Mouse (Mus musculus) kidney, adult 2 months (tissue): ENCODE measurements around the gene Nmnat3.

ENCODE experiments used
- CTCF ChIP-seq: fragments of 200-500 bp; conservative IDR thresholded peaks from 2 replicates; pipeline ENCODE4 v1.5.1; 2011; ENCODE audit warnings: low read depth, mild to moderate bottlenecking, control low read depth, low read length, moderate library complexity, mixed read lengths; ENCODE audit not compliant: insufficient read depth, insufficient read length
- POLR2A ChIP-seq: fragments of 200-500 bp; IDR thresholded peaks from one replicate; pipeline ENCODE4 v1.6.1; 2011; ENCODE audit warnings: low read depth, low read length, control low read depth

DNA sequence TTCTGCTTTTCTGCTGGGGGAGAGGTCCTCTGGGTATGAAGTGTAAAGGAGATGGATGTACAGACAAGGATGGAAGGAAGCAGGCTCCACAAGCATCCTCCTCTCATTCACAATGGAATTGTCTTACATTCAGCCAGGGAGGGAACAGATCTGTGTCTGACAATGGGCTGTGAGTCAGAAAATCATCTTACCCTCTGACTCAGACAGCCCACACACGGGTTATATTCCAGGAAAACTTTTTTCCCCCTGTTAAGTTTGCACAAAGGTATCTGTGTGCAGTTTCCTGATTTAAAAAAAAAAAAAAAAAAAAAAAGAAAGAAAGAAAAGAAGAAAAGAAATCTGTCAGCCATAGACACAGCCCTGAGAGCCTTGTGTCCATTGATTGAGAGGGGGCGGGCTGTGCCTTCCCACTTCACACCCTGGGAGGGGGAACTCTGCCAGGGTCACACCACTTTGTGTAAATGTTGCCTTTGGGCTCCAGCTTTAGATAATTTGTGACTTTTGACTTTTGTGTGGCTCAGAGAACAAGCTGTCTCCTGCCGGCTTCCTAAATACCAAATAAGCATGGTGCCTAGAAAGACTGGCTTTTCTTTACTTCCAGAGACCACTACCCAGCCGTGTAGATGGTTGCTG is 146.8 kb downstream of the Nmnat3 start:
- TF ChIP-seq CTCF (no peak), POLR2A (no peak)
